Mouse (Mus musculus): Measurements from ENCODE around the gene Olfr281.

GRCm38 (mm10) chr15:98415996-98416395 is 36.4 kb upstream of the Olfr281 start:
- no peak for TF ChIP-seq CTCF (IDR thresholded peaks at IDR 0.05)
- no peak for TF ChIP-seq EP300 (IDR thresholded peaks at IDR 0.05)

Data from lung, postnatal 0 days (tissue).